Mouse (Mus musculus): ENCODE data around the gene Gm20388.

Gene Gm20388

DNA sequence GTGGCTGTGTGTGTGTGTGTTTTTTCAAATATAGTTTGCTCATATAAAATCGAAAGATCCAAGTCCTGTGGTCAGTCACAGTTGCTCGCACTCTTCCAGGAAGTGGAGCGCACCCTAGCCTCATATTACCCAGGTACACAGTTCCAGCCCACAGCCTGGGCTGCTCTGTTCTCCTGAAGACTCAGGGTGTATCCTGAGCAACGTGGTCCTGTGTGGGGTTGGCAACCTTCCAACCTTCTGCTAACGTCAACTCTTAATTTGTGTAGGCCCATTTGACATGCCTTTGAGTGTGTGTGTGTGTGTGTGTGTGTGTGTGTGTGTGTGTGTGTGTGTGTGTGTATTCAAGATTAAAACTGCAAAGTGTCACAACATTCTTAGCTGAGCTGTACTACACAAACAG is 3786.7 kb downstream of the Gm20388 start:
- DNase-seq (ENCODE audit: low spot score) = no peak

DNA sequence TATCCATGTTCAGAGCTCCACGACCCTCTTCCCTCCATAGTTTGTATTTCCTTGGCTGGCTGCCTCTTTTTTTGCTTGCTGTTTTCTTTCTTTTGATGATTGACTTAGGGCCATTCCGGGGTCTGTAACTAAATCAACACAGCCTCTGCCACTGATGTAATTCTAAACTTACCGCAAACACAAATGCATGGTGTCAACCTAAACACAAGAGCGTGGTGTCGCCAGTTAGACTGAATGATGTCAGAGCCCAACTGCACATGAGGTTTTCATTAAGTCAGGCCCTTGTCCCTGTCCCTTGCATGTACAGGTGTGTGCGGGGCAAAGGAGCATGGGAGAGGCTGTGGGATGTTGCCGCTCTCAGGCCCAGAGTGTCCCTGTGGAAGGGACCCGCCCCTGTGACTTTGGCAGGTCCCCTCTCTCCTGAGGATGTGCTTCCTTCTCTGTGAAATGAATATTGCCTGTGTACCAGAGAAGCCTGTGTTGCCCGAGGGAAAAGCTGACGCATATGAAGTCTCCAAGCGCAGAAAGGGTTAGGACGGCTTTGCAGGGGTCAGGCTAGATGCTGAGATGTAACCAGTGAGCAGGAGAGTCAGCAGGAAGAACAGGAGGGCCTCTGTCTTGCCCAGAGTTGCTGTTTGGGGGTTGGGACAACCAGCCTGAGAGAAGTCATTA is 3789.9 kb downstream of the Gm20388 start:
- no peak for DNase-seq (ENCODE audit: low spot score)

DNA sequence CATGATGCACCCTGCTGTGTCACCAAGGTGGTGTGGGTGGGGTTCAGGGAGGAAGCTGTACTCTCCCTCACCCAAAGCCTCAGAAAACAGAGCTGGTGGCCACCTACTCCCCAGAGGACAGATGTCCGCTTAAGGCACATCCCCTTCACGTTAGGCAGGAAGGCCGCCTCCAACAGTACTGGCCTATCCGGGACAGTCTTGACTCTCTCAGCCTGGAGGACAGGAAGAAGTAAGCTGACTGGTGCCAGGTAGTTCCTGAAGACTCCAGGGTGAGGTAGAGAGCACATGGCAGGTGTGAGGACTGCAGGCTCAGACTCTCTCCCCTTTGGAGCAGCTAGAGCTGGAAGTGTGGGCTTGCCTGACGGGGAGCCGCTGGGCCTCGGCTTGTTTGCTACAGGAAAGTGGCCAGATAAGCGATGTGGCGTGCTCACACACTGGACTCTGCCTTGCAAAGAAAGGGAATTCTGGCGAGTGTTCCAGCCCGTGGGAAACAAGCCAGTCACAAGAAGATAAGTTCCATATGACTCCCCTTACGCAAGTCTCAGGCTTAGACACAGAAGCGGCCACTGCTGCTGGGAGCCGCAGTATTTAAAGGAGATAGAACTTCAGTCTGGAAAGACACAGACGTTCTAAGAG is 3791.4 kb downstream of the Gm20388 start:
- DNase-seq (ENCODE audit: low spot score) = no peak

DNA sequence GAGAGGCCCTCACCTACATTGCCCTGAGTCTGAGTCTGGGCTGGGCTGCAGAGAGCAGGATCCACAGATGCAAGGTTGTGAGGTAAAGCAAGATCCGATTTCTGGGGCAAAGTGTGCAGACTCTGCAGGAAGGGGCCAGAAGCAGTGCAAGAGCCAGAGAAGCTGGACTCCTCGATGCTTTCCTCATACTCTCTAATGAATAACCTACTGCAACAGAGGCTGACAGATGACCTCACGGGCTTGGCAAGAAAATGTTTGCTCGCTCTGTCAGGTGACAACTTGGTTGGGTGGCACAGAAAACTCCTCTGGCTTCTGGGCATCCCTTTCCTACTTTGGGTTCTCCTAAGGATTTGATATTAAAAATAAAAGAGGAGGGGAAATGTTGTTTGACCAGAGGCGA is 3794.7 kb downstream of the Gm20388 start:
- no peak for DNase-seq (ENCODE audit: low spot score)

DNA sequence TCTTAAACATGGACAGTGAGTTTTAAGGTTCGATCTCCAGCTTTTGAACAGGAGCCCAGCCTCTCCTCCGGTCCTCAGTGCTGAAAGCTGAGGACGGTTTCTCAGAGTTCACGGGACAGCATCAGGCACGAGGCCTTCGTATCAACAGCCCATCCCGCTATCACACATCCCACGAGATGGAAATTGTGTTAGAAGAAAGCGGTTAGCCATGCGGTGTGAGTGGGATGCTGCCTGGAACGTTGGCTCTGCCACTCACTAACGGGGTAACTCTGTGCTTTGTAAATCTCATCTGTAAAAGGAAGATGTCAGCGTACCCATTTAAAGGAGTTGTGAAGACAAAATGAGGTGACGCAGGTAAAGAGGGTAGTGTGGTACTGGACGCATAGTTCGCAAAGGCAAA is 3796.5 kb downstream of the Gm20388 start:
- DNase-seq (ENCODE audit: low spot score) = no peak

DNA sequence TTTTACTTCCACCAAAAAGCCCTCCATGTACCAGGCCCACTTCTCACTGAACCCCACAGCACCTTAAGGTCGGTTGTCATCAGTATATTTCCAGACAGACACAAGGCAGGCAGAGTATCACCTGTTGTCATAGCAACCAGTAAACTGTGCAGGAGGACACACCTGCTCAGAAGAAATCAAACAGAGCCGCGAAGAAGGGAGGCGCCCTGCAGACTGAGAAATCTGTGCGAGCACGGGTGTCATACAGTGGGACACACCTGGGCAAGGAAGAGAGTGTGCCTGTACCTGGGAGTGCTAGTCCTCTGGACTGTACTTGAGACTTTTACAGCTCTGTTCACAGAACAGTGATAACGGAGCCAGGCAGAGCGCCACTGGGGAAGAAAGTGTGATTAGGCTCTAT is 3798.1 kb downstream of the Gm20388 start:
- no peak for DNase-seq (ENCODE audit: low spot score)

DNA sequence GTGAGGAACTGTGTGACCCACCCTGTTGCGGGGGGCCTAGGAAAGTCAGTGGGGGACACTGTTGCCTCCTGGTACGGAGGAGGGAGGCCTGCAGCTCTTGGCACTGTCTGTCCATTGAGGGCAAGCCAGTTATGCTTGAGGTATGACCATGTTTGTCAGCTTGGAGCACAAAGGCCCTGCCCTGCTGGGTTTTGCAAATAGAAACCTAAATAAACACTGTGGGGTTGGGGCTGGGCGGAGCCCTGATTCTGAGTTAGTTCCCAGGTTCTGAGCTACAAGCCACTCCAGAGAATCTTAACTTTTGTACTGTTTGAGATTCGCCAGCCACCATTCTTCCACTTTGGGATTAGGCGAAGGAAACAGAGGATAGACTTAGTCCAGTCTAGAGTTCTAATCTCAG is 3799.7 kb downstream of the Gm20388 start:
- DNase-seq (ENCODE audit: low spot score) = no peak

DNA sequence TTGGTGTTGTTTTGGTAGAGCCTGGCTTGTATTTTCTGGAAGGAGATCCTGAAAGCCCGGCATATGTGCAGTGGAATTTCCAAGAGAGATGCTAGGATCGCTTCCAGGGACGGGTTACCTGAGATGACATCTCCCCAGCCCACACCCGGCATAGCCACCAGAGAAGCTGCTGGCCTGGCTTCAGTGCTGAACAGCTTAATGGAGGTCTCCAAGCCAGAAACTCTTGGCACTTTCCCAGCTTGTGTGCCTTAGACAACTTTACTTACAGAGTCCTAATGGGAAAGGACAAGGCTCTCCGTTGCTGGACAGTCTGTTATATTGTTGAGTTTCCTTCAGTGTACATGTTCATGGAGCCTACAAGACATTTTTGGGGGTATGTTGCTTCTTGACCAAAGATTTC is 3803.8 kb downstream of the Gm20388 start:
- no peak for DNase-seq (ENCODE audit: low spot score)

DNA sequence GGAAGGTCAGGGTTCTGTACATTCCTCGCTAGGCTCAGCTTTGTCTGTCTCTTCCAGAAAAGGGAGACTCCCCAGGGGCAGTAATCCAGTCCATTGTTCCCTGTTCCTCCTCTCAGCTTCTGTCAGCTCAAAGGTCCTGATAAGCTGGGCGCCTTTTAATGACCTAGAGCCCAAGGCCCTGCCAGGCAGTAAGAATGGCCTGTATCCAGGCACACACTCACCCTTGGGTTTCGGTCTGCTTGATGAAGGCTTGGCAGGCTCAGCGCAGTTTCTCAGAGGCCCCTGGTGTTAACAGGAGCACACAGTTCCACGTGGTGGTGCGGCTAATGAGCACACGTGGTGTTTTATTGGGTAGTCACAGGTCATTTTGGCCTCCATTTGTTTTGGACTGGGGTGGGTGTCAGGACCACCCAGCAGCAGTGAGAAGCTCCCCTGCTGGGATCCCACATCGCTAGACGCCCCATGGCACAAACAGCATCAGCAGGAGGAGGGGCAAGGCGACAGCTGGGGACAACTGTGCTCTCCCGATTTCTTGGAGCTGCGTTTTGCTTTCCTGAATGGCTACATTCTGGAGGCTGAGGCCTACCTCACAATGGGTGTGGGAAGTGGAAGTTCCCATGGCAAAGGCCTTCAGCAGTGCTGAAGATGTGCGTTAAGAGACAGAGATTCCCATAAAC is 3805.4 kb downstream of the Gm20388 start:
- DNase-seq (ENCODE audit: low spot score) = no peak

DNA sequence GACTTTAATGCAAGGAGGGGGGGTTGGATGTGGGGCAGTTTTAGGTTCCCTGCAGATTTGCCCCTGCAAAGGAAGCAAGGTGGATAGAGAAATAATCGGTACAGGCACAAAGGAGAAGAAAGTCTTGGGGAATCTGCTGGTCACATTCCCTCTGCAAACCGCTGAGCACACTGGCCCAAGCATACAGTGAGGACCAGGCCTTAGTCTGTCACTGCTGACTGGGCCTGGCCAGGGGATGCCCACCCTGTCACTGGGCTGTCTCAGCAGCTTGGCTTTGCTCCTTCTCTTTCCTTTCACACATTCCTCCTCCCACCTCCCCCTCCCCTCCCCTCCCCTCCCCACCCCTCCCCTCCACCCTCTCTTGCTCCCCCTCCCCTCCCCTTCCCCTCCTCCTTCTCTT is 3806.5 kb downstream of the Gm20388 start:
- DNase-seq (ENCODE audit: low spot score) = no peak

DNA sequence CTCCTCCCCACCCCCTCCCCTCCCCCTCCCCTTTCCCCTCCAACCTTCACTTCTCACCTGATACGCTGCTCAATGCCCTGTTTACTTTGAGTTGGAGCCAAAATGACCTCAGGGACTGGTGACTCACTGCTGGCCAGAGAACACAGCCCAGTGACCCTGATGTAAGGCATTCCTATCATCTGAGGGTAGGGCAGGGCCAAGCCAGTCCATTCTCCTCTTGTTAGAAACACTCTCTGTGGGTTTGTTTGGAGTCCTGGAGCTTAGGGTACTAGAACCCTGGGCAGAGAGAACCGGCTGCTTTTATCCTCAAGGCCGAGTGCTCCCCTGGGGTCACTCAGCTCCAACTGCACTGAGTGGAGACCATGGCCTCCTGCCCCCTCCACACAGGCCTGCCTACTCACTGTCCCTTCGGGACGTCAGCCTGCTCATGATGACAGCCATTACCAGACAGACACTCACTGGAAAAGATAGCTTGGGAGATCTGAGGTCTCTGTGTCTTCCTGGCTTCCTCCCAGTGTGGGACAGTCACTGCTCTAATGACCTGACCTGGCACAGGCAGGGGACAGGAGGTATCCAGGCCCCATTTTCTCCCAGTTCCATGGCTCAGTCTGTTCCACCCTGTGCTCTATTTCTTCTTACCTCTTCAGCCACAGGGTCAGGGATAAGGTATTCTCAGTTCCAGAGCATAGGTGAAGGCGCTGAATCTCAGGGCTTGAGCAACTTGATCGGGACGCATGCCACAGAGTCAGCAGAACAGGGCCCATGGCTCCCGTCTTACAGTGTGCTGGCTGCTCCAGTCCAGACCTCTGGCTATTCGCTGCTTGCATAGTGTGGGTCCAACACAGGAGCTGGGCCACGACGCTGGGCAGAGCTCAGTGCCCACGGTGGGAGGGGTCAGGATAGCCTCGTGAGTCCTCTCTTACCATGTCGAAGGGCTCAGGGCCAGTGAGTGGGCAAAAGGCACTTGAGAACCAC is 3807.2 kb downstream of the Gm20388 start:
- DNase-seq (ENCODE audit: low spot score) = no peak

DNA sequence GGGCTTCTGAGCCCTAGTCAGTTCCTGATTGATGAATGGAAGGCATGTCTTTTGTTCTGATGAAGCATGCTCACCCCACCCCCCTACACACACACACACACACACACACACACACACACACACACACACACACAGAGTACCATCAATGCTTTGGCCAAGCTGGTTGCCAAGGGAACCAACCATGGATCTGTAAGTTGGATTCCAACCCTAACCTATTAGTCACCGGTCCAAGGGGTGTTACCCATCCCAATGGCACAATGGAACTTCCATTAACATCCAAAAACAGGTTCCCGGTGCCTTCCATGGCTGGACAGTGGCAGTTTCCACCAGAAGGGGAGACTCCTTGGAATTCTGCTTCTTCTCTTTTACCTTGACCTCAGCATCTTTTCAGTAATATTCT is 3808.1 kb downstream of the Gm20388 start:
- no peak for DNase-seq (ENCODE audit: low spot score)

DNA sequence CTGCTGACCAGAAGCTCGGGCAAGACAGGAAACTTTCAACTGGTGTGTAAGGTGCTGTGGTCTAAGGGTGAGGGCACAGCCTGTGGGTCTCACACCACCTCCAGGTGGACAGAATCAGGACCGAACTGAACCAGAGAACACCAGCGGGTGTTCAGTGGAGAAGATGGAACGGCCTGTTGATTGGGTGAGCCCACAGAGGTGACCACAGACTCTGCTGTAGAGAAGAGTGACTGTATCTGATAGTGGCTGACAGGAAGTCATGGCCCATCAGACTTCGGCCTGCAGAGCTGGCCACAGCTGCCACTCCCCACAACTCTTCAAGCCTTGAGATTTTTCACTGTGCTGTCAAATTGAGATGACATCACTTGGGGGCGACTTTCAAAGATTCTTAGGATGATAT is 3808.6 kb downstream of the Gm20388 start:
- no peak for DNase-seq (ENCODE audit: low spot score)

DNA sequence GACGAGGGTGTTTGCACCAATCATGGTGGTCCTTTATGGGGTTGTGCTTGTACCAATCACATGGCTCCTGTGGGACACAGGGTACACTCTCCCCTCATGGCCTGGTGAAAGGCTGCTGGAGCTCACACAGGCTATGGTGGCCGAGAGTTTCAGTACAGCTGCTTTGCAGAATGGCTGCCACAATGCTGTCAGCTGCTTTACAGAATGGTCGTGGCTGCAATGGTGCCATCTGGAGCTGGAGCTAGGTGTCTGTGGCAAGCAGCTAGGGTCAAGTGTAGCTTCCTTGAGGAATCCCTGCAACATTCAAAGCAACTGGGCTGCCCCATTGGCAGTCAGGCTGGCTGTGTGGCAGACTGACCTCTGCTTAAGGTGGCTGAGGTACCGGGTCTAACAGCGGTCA is 3809.2 kb downstream of the Gm20388 start:
- DNase-seq (ENCODE audit: low spot score) = no peak

DNA sequence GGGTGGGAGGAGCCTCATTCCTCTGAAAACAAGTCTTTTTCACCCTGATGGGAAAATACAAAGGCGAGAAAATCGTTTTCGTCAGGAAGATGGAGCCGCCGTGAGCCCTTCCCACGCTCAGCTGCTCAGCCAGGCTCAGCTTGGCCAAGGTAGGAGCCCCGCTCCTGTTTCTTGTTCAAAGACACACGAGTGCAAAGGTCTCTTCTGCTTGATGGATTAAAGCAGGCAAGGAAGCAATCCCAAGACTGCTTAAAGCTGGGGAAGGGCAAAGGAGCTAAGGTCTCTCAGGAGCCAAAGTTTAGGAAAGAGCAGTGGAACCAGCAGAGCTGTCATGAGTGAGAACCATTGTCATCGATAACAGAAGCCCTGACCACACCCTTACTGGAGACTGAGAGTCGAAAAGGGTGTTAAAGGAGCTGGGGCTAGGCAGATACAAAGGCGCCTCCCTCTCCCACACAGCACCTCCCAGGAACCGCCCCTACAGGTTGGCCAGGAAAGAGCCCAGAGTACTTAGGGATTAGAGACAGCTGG is 3809.9 kb downstream of the Gm20388 start:
- DNase-seq (ENCODE audit: low spot score) = no peak

DNA sequence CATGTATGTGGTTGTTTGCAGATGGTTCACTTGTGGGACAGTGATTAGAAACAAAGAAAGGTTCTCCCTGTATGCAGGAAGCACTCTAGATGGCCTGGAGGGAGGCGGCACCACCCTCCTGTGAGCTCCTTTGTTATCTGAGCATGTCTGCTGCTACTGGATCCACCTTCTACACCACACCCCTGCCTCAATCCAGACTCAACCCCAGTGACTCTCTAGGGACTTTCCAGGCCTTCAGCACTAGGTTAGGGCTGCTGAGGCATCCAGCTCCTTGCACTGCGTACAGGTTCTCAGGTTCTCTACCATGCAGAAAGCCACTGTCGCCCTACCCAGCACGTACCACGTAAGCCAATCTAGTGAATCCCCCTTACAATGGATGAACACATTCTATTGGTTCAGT is 3811.6 kb downstream of the Gm20388 start:
- no peak for DNase-seq (ENCODE audit: low spot score)

DNA sequence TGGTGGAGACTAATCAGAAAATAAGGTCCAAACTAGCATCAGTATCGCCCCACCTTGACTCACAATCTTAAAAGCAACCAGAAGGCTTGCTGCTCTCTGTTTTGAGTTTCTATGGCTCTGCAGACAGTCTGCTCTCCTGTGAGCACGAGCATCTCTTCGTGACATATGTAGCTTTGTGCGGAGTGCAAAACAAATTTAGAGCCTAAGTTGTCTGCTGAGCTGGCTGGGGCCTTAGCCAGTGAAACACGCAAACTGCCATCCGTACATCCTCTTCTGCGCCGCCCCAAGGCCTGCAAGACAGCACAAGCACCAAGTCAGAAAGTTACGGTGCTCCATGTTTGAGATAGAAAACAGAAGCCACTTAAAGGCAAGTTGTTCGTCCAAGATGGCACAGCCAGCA is 3814.1 kb downstream of the Gm20388 start:
- no peak for DNase-seq (ENCODE audit: low spot score)

DNA sequence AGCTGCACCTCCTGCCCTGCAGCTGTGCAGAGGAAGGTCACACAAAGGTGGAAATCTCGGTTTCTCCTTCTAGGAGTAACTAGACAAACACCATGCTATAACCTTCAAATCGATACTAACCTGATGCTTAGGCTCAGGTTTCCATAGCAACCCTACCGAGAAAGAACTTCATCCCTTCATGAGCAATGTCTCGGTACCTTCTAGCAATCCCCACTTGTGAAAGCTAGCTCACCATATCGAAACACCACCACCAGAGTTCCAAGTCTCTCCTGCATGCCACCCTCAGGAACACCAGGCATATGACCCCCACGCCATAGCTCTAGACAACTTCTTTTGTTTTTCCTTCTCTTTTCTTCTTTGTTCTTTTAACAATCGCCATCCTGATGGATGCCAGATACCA is 3814.6 kb downstream of the Gm20388 start:
- DNase-seq (ENCODE audit: low spot score) = no peak

DNA sequence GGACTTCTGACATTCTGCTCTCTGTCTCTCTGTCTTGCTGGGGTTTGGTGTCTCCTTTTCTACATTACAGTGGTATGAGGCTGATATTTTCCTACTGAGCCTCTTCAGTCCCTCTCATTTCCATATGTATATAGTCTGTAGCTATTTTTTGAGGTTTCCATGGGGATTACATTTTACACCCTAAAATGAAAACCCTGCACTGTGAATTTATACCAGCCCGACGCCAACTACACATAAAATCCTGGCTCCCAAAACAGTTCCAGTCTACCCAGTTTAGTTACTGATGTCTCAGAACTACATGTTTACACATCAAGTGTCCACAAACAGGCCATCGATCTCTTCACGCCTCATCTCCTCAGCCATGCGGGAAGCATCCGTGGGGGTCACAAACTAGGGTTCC is 3816.1 kb downstream of the Gm20388 start:
- DNase-seq (ENCODE audit: low spot score) = no peak

DNA sequence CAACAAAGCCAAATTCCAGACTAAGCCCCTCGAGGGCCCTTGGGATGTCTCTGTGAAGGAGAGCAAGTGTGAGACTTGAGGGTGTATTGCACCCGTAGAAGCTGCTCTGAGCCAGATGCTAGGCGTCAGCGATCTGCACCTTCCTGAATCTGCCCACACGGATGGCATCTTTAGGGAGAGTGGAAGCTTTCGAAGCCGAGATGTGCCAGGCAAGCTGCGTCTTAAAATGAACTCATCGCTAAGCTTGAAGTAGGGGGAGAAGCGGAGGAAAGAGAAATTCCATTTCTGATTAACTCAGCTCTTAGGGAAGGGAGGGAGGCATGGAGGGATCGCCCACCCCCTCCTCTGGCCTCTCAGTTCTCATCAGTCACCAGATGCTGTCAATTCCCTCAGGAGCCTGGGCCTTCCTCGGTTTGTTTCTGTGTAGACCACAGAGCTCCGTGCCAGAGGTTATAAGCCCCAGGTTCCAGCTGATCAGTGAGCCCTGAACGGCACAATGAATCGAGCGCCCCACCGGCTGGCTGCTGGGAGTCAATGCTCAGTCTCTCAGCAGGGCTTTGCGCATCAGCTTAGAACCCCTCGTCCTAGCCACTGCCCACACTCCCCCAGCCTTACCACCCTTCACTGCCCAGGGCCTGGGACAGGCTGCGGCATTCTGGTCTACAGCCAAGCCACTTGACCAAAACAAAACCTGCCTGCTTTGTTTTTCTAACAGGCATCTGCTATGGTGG is 3818.6 kb downstream of the Gm20388 start:
- no peak for DNase-seq (ENCODE audit: low spot score)

DNA sequence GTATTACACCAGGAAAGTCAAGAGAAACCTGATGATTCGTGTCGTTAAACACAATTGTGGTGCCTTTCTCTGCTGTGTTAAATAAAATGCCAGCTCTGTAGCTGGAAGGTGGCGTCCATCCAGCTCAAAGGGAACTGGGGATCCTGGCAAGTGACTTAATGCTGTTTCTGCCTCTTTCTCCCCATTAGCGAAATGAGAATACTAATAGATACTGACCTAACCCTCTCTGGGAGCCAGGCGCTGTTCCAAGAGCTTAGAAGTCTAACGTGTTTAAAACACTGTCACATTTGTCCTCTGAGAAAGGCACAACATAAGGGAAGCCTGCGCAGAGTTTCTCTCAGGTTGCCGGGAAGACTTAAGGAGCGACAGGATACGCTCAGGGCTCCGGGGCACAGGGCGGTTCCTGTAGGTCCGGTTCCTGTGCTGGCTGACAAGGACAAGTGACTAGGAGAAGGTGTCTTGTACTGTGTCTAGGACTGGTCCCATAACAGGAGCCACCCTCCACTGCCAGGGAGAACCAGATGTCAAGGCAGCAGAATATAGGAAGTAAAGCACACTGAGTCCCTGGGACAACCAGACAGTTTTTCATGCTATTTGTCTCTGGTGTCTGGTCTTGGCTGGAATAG is 3819.3 kb downstream of the Gm20388 start:
- no peak for DNase-seq (ENCODE audit: low spot score)

Data from T-cell, adult 2 months (primary cell).